In the genomic region with DNA sequence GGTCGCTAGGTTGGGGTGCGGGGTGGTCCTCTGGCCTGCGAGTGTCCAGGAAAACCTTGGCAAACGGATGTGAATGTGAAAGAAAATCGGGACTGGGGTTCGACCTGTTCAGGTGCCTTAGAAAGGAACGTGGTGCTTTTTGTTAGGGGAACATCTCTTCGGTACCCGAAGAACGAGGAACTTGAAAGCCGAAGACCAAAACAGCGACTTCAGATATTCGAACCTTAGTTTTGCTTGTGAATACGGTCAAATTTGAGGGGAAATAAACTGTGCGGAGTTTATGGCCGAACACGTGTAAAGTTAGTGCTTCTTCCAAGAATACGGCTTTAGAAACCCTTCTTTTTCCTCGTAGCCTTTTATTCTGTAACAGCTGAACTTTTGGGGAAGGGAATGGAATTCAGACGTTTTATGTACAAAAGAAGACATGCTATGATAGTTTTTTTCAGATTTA, we compare ENCODE assay signal across 8 mouse cellular contexts. TPM values are rescaled to one million over a fixed set of nuclear protein-coding genes. Genes with fewer than 3 reads are reported as not detected.
DNase-seq lines count a peak whose midpoint lies in the region; ATAC-seq and TF ChIP-seq lines count a peak whose summit lies in the region.

No protein-coding gene starts in this region.

- H3K27me3 ChIP-seq in spleen, adult 2 months (ENCODE audit: control insufficient read depth, insufficient read depth, low read length): no peaks in the 10 kb centered on the region
- no peaks in the 10 kb centered on the region for H3K27me3 ChIP-seq in embryonic facial prominence, embryonic 11.5 days (ENCODE audit: control insufficient read depth, insufficient read depth, low read length)
- H3K27me3 ChIP-seq in intestine, postnatal 0 days (replicated peaks; ENCODE audit: control insufficient read depth, insufficient read depth, low read length): no peaks in the 10 kb centered on the region
- no peaks in the 10 kb centered on the region for H3K27me3 ChIP-seq in neural tube, embryonic 13.5 days

- ATAC-seq in embryonic facial prominence, embryonic 11.5 days (replicated peaks; ENCODE audit: insufficient number of reproducible peaks, low FRiP score, low TSS enrichment, low read depth): no peak
- ATAC-seq in intestine, postnatal 0 days: no peak
- ATAC-seq in neural tube, embryonic 13.5 days (ENCODE audit: low read depth): no peak

- TF ChIP-seq CTCF in spleen, adult 2 months (IDR thresholded peaks at IDR 0.05; ENCODE audit: extremely low read depth, insufficient read depth, insufficient read length, insufficient replicate concordance): no peak
- no peak for TF ChIP-seq CTCF in intestine, postnatal 0 days (IDR thresholded peaks at IDR 0.05; ENCODE audit: low read depth)

- H3K4me1 ChIP-seq in spleen, adult 2 months (ENCODE audit: control insufficient read depth, insufficient read depth, insufficient read length): peaks cover 4% of the 10 kb centered on the region
- H3K4me1 ChIP-seq in embryonic facial prominence, embryonic 11.5 days (ENCODE audit: control insufficient read depth, insufficient read depth, low read length): no peaks in the 10 kb centered on the region
- 0 out of 2 replicates have a peak, but pooled peaks cover 4% of the 10 kb centered on the region for H3K4me1 ChIP-seq in intestine, postnatal 0 days (replicated peaks; ENCODE audit: control insufficient read depth, insufficient read depth, low read length)
- peaks cover 38% of the 10 kb centered on the region for H3K4me1 ChIP-seq in neural tube, embryonic 13.5 days (replicated peaks)

- peak overlapping the region; percentile 99 for H3K27ac ChIP-seq in spleen, adult 2 months (ENCODE audit: insufficient read depth, low read length)
- H3K27ac ChIP-seq in embryonic facial prominence, embryonic 11.5 days (replicated peaks; ENCODE audit: low read depth, low read length): peak overlapping the region; percentile 98
- H3K27ac ChIP-seq in intestine, postnatal 0 days (ENCODE audit: low read depth, low read length): peak overlapping the region; percentile 95
- peak overlapping the region; percentile 99 for H3K27ac ChIP-seq in neural tube, embryonic 13.5 days (replicated peaks)

- H3K9me3 ChIP-seq in embryonic facial prominence, embryonic 11.5 days (replicated peaks; ENCODE audit: control insufficient read depth, low read length): no peaks in the 10 kb centered on the region
- no peaks in the 10 kb centered on the region for H3K9me3 ChIP-seq in intestine, postnatal 0 days (ENCODE audit: control insufficient read depth)
- no peaks in the 10 kb centered on the region for H3K9me3 ChIP-seq in neural tube, embryonic 13.5 days

- H3K9ac ChIP-seq in embryonic facial prominence, embryonic 11.5 days (replicated peaks; ENCODE audit: low read length): peak overlapping the region; percentile 99
- H3K9ac ChIP-seq in intestine, postnatal 0 days (ENCODE audit: low read depth, low read length): peak overlapping the region; percentile 98
- H3K9ac ChIP-seq in neural tube, embryonic 13.5 days: peak overlapping the region; percentile 99

- TF ChIP-seq POLR2A in spleen, adult 2 months (IDR thresholded peaks at IDR 0.05; ENCODE audit: low read depth, low read length): no peak

- no peaks in the 10 kb centered on the region for H3K36me3 ChIP-seq in spleen, adult 2 months (ENCODE audit: control insufficient read depth, insufficient read depth, low read length)
- no peaks in the 10 kb centered on the region for H3K36me3 ChIP-seq in embryonic facial prominence, embryonic 11.5 days (replicated peaks; ENCODE audit: control insufficient read depth, insufficient read depth, low read depth, low read length)
- no peaks in the 10 kb centered on the region for H3K36me3 ChIP-seq in intestine, postnatal 0 days (ENCODE audit: control insufficient read depth, insufficient read depth)
- H3K36me3 ChIP-seq in neural tube, embryonic 13.5 days: no peaks in the 10 kb centered on the region

- H3K4me2 ChIP-seq in embryonic facial prominence, embryonic 11.5 days (ENCODE audit: low read depth, low read length): peak overlapping the region; percentile 33
- H3K4me2 ChIP-seq in intestine, postnatal 0 days (replicated peaks; ENCODE audit: low read depth): peak overlapping the region; percentile 73
- peak overlapping the region; percentile 94 for H3K4me2 ChIP-seq in neural tube, embryonic 13.5 days

- WGBS in spleen, adult 2 months: under 1% methylated on average over 20 of the region's 20 CpGs
- WGBS in embryonic facial prominence, embryonic 11.5 days: under 1% methylated on average over 20 of the region's 20 CpGs
- WGBS in intestine, postnatal 0 days: under 1% methylated on average over 20 of the region's 20 CpGs
- under 1% methylated on average over 20 of the region's 20 CpGs for WGBS in neural tube, embryonic 13.5 days

- peak overlapping the region; percentile 79 for H3K4me3 ChIP-seq in spleen, adult 2 months (ENCODE audit: extremely low read depth, insufficient read depth, insufficient read length)
- peak overlapping the region; percentile 99 for H3K4me3 ChIP-seq in embryonic facial prominence, embryonic 11.5 days (ENCODE audit: low read depth, low read length)
- peak overlapping the region; percentile 97 for H3K4me3 ChIP-seq in intestine, postnatal 0 days (ENCODE audit: low read depth, low read length)
- peak overlapping the region; percentile 86 for H3K4me3 ChIP-seq in neural tube, embryonic 13.5 days

- DNase-seq in spleen, adult 2 months (ENCODE audit: low read depth in 1 of 2, low spot score in 2 of 2): no peak
- no peak for DNase-seq in spleen, postnatal 4 days (ENCODE audit: low spot score in 2 of 2)
- peak; percentile 53 for DNase-seq in embryonic facial prominence, embryonic 11.5 days (ENCODE audit: low spot score)
- DNase-seq in ovary, postnatal 10 days (ENCODE audit: low spot score): no peak
- no peak for DNase-seq in layer of hippocampus, adult 9-11 months
- DNase-seq in cerebellum, postnatal 10 days: no peak

RNA-seq across cellular contexts. Expression of a gene that starts 1.0 kb away (rescaled TPM):
- 46.2 and 53.6 TPM in 2 replicates for polyA plus RNA-seq in spleen, adult 2 months (2012; rRNA removed)
- 73.0 and 79.7 TPM in 2 replicates for polyA plus RNA-seq in embryonic facial prominence, embryonic 11.5 days (2014; fragmentation: Nextera tagmentation; extraction: Ambion mirVana)
- polyA plus RNA-seq in intestine, postnatal 0 days (2015; fragmentation: Nextera tagmentation; extraction: Ambion mirVana): 22.7 and 23.6 TPM in 2 replicates
- polyA plus RNA-seq in neural tube, embryonic 13.5 days (2015; fragmentation: Nextera tagmentation; extraction: Ambion mirVana): 40.9 and 43.8 TPM in 2 replicates

Comparison
In these comparisons a context has a peak if more than half of its experiments do, and no peak if none do; other contexts are left out.
1. H3K4me2 ChIP-seq: peak in every context shown above with its lines; median percentile 94 in neural tube, embryonic 13.5 days; 73 in intestine, postnatal 0 days; 33 in embryonic facial prominence, embryonic 11.5 days.